Mouse (Mus musculus): Measurements from ENCODE around the gene Peli3. TPM values are rescaled to one million over a fixed set of nuclear protein-coding genes. Genes with fewer than 3 reads are reported as not detected.

Gene Peli3
- total and polyA plus RNA-seq, 3 experiments = 0.08 to 0.33 TPM; not detected in 1

- Histone ChIP-seq H3K4me3 (ENCODE audit: control insufficient read depth in 1 of 2, insufficient read depth in 1 of 2, low read depth in 2 of 2, low read length in 2 of 2) (peak overlapping the region in 1 of 2 experiments; percentile 19; a peak in 1 of 4 replicates), H3K27me3 (ENCODE audit: control insufficient read depth in 1 of 2, insufficient read depth in 2 of 2, low read length in 2 of 2) (peaks cover 4 to 11% of the 10 kb centered on the region in 2 experiments)
Measured at GRCm38 (mm10) chr19:4943253-4943588, 294 bp upstream of the Peli3 start.

GRCm38 (mm10) chr19:4937444-4938310, 5.2 kb downstream of the Peli3 start:
- Histone ChIP-seq H3K27me3 (ENCODE audit: control insufficient read depth in 1 of 2, insufficient read depth in 2 of 2, low read length in 2 of 2) (peaks cover 0 to 4% of the 10 kb centered on the region in 2 experiments), H3K4me1 (ENCODE audit: control insufficient read depth in 1 of 2, insufficient read depth in 2 of 2, low read length in 2 of 2) (no peaks in the 10 kb centered on the region; a peak in 1 of 4 replicates), H3K27ac (ENCODE audit: control insufficient read depth, low read depth, low read length) (no peak overlapping the region), H3K79me2 (ENCODE audit: control insufficient read depth, insufficient read depth, low read length, poor library complexity) (no peaks in the 10 kb centered on the region), H3K9ac (ENCODE audit: control insufficient read depth, low read depth, low read length, poor library complexity, severe bottlenecking) (no peak overlapping the region), H3K4me3 (ENCODE audit: control insufficient read depth in 1 of 2, insufficient read depth in 1 of 2, low read depth in 2 of 2, low read length in 2 of 2) (no peak overlapping the region), H3K36me3 (ENCODE audit: control insufficient read depth in 1 of 2, insufficient read depth in 2 of 2, low read length in 2 of 2) (no peaks in the 10 kb centered on the region), H3K9me3 (replicated peaks; ENCODE audit: insufficient read depth, low read length) (no peaks in the 10 kb centered on the region)
- no peak for DNase-seq (ENCODE audit: low read depth, low spot score)
- peak; percentile 81 for TF ChIP-seq BHLHE40 (IDR thresholded peaks at IDR 0.05; ENCODE audit: borderline replicate concordance, low read depth, low read length)
- no peak for TF ChIP-seq POLR2AphosphoS2 (IDR thresholded peaks at IDR 0.05; ENCODE audit: low read length)

More at GRCm38 (mm10) chr19:4943253-4943588, 294 bp upstream of the Peli3 start:
- Histone ChIP-seq H3K36me3 (ENCODE audit: control insufficient read depth in 1 of 2, insufficient read depth in 2 of 2, low read length in 2 of 2) (no peaks in the 10 kb centered on the region), H3K9ac (ENCODE audit: control insufficient read depth, low read depth, low read length, poor library complexity, severe bottlenecking) (no peak overlapping the region), H3K4me1 (ENCODE audit: control insufficient read depth in 1 of 2, insufficient read depth in 2 of 2, low read length in 2 of 2) (no peaks in the 10 kb centered on the region; a peak in 1 of 4 replicates), H3K79me2 (ENCODE audit: control insufficient read depth, insufficient read depth, low read length, poor library complexity) (no peaks in the 10 kb centered on the region), H3K27ac (ENCODE audit: control insufficient read depth, low read depth, low read length) (no peak overlapping the region), H3K9me3 (replicated peaks; ENCODE audit: insufficient read depth, low read length) (no peaks in the 10 kb centered on the region)
- no peak for TF ChIP-seq NELFE (IDR thresholded peaks at IDR 0.05; ENCODE audit: low read depth, low read length)
- TF ChIP-seq MAX (IDR thresholded peaks at IDR 0.05; ENCODE audit: low read length) = no peak
- no peak for TF ChIP-seq ZNF384 (IDR thresholded peaks at IDR 0.05; ENCODE audit: low read depth, low read length)
- TF ChIP-seq MEF2A (IDR thresholded peaks at IDR 0.05; ENCODE audit: extremely low read depth, insufficient replicate concordance, low read depth, low read length, poor library complexity, severe bottlenecking) = no peak
- no peak for TF ChIP-seq MAZ (IDR thresholded peaks at IDR 0.05; ENCODE audit: low read depth, low read length)
- TF ChIP-seq ZMIZ1 (IDR thresholded peaks at IDR 0.05; ENCODE audit: low read depth, low read length) = no peak
- no peak for TF ChIP-seq GATA1 (IDR thresholded peaks at IDR 0.05; ENCODE audit: low read depth, low read length)
- no peak for TF ChIP-seq POLR2AphosphoS5 (IDR thresholded peaks at IDR 0.05; ENCODE audit: borderline replicate concordance, low read depth, low read length)
- DNase-seq (ENCODE audit: low read depth, low spot score) = no peak

- Histone ChIP-seq H3K79me2 (ENCODE audit: control insufficient read depth, insufficient read depth, low read length, poor library complexity) (no peaks in the 10 kb centered on the region), H3K4me1 (ENCODE audit: control insufficient read depth in 1 of 2, insufficient read depth in 2 of 2, low read length in 2 of 2) (no peaks in the 10 kb centered on the region), H3K27me3 (ENCODE audit: control insufficient read depth in 1 of 2, insufficient read depth in 2 of 2, low read length in 2 of 2) (peaks cover 0 to 4% of the 10 kb centered on the region in 2 experiments; a peak in 3 of 4 replicates), H3K36me3 (ENCODE audit: control insufficient read depth in 1 of 2, insufficient read depth in 2 of 2, low read length in 2 of 2) (no peaks in the 10 kb centered on the region), H3K9me3 (replicated peaks; ENCODE audit: insufficient read depth, low read length) (no peaks in the 10 kb centered on the region), H3K27ac (ENCODE audit: control insufficient read depth, low read depth, low read length) (no peak overlapping the region), H3K9ac (ENCODE audit: control insufficient read depth, low read depth, low read length, poor library complexity, severe bottlenecking) (no peak overlapping the region), H3K4me3 (ENCODE audit: control insufficient read depth in 1 of 2, insufficient read depth in 1 of 2, low read depth in 2 of 2, low read length in 2 of 2) (no peak overlapping the region)
- DNase-seq (ENCODE audit: low read depth, low spot score) = no peak
- TF ChIP-seq ETS1 (IDR thresholded peaks at IDR 0.05; ENCODE audit: low read depth, low read length) (no peak), GABPA (IDR thresholded peaks at IDR 0.05; ENCODE audit: low read depth, low read length) (no peak), CHD2 (IDR thresholded peaks at IDR 0.05; ENCODE audit: low read length) (no peak), EP300 (IDR thresholded peaks at IDR 0.05; ENCODE audit: low read depth in 1 of 2, low read length in 2 of 2) (no peak), USF2 (IDR thresholded peaks at IDR 0.05; ENCODE audit: borderline replicate concordance in 1 of 2, insufficient read depth in 1 of 2, low read depth in 1 of 2, low read length in 2 of 2) (no peak), KAT2A (conservative IDR thresholded peaks at IDR 0.05; ENCODE audit: low read depth, low read length) (no peak), BHLHE40 (IDR thresholded peaks at IDR 0.05; ENCODE audit: borderline replicate concordance, low read depth, low read length) (no peak), E2F4 (IDR thresholded peaks at IDR 0.05; ENCODE audit: borderline replicate concordance, low read depth, low read length) (no peak), MAZ (IDR thresholded peaks at IDR 0.05; ENCODE audit: low read depth, low read length) (no peak), NRF1 (IDR thresholded peaks at IDR 0.05; ENCODE audit: insufficient read depth, low read depth, low read length, poor library complexity, severe bottlenecking) (no peak), HCFC1 (IDR thresholded peaks at IDR 0.05; ENCODE audit: low read depth, low read length) (no peak)
Measured at GRCm38 (mm10) chr19:4936896-4937295, 6.0 kb downstream of the Peli3 start.

All from MEL (cell line).